Mouse (Mus musculus) ES-Bruce4 (cell line): ENCODE results near the gene Fam219b.

Experiments
- CTCF ChIP-seq: IDR thresholded peaks from one replicate; pipeline ENCODE4 v1.8.1; 2011; ENCODE audit warnings: low read depth, low read length
- POLR2A ChIP-seq: IDR thresholded peaks from one replicate; pipeline ENCODE4 v1.8.1; 2011; ENCODE audit warnings: low read length; ENCODE audit not compliant: insufficient read depth

DNA sequence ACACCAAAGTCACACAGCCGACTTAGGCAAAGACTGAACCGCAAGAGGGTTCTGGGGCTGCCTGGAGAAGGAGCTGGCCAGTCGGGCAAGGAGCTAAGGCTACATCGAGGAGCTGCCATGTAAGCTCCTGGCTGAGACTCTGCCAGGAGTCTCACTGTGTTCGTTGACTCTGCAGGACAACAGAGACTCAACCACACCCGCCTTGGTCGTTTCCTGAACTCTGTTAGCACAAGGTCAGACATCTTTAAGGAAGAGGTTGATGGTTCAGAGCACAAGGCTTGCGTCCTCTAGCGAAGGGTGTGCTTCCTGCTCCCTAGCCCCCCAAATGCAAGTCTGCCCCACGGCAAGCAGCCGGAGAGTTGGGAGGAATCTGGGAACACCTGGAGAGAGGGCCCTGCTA is 10.5 kb downstream of the Fam219b start:
- TF ChIP-seq POLR2A (no peak), CTCF (no peak)
